Mouse (Mus musculus) heart, adult 9 months (tissue): Measurements from ENCODE around the gene Rap1gds1.

Source experiments
- DNase-seq, 2 experiments: peaks; one replicate each; pipeline ENCODE4 v3.0.0; 2022; ENCODE audit warnings: low spot score in 2 of 2

Gene Rap1gds1

DNA sequence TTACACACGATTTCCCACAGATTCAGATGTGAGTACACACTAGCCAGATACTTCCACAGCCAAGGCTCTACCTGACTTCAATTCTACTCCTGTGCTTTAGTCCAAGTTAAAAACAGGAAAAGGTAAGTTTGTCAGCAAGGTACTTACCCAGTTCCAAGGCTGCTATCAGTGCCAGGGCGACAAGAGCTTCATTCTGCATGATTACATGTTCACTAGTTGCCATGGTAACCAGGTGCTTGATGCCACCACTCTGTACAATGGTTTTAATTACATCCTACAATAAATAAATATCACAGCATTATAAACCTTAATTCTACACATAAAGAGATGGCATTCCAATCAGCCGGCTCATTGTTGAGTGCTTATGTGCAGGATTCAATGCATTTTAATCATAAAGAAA lies 129.5 kb downstream of the Rap1gds1 start:
- DNase-seq: no peak

DNA sequence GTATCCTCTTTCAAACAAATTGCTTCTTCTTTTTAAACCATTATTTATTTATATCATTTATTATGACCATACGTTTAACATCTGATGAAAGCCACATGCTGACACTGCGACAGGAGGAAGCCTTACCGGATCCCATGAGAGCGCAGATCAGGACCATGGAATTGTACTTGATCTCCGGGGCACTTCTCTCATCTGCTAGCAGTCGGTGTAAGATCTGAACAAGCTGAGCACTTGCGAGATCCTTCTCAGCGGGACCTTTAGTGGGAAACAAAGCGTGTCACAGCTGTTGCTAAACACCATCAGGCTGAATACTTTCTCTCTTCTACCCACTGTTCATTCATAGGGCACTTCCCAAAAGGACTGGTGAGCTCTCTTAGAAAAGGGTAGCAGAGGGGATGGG lies 133.4 kb downstream of the Rap1gds1 start:
- DNase-seq: no peak

- no peak for DNase-seq
Observed at GRCm38 (mm10) chr3:138937241-138937640, 137.8 kb downstream of the Rap1gds1 start.

DNA sequence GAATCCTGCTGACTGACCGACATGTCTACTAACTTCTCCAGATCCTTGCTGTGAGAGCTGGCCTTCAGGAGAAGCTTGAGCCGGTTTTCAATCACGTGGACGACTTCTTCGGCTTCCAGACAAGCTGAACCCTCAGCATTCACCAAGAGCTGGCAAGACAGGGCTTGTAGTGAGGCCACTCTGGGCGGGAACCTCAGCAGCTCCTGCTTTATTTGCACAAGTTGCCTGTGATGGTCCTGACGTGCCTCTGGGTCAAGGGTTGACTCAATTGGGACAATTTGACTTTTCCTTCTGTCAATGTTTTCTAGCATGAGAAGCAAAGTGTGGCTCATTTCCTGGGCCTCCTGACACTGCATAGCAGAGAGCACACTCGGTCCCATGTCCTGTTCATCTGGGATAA lies 138.2 kb downstream of the Rap1gds1 start:
- DNase-seq: no peak

GRCm38 (mm10) chr3:138927437-138927836 lies 147.6 kb downstream of the Rap1gds1 start:
- DNase-seq: no peak

DNA sequence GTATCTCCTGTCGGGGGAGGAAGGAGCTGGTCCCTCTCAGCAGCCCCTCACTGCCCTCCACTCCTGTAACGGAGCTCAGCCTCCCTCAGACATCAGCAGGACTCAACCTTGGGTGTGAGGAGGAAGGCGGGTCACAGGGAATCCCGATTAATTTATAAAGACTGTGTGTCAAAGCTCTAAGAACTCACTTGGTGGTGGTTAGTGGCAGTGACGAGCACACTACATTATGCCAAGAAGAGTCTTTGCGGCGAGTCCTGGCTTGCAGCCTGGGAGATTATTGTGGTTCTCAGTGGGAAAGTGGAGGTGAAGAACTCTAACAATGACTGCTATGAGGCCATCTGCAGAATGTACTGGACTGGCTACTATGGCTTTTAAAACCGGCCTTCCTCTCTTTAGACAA lies 148.8 kb downstream of the Rap1gds1 start:
- no peak for DNase-seq

DNA sequence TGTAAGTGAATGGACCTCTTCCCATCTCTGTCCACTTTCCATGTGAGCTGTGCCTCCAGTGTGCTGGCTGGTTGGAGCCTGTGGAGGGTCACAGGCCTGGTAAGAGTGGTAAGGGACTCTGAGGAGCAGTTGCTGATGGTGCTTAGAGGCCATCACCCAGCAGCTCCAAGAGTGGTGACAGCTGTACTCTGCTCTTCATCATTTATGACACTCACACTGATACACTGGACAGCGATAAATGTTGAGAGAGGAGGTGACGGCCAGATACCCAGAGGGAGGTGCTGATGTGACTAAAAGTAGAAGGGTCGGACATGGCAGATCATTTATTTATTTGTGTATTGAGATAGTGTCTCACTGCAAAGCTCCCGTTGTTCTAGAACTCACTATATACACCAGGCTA lies 156.8 kb downstream of the Rap1gds1 start:
- peak; percentile 15 to 33 for DNase-seq

GRCm38 (mm10) chr3:138917016-138917415 lies 158.0 kb downstream of the Rap1gds1 start:
- DNase-seq: no peak

DNA sequence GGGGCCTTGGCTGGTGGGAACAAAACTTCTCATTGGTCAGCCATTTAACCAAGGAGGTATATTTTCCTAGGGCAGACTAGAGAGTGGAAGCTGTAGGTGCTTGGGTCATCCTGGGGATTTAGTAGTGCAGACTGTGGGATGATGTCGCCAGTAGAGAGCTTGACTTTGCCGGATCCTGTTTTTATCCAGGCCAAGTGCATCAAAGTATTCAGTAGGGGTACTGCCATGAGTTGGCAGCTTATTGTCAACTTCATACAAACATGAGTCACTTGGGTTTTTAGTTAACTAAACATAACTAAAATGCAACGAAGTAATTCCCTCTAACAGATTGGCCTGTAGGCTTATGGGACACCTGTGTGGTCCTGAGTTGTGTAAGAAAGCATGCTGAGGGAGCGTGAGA lies 158.4 kb downstream of the Rap1gds1 start:
- no peak for DNase-seq

DNA sequence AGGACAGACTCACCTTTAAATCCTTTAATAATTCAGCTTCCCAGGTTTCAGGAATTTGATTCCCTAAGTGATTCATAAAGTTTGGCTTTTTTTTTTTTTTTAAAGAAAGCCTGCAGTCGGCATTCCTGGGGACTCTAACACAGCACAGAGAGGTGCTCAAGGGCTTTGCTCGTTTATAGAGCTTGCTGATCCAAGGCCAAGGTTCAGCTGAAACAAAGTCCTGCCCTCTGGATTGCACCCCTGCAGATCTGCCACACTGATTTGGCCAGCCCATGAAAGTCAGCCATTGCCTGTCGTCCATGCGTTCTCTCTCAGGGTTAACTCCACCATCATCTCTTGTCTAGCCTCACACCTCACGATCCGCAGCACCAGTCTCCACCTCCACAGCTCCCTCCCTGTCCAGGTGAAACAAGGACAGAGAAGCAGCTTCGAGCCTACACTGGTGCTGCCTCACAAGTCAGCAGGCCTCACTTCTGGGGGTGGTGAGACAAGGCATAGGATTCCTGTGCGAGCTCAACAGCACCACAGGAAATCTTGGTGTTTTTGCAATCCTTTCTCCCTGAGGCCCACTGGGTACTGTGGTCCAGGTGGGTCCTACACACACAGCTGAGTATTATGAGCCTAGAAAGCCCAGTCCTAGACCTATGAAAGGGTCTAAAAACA lies 160.2 kb downstream of the Rap1gds1 start:
- no peak for DNase-seq

- no peak for DNase-seq
Observed at GRCm38 (mm10) chr3:138912504-138912903, 162.5 kb downstream of the Rap1gds1 start.

- DNase-seq: no peak
Observed at GRCm38 (mm10) chr3:138909313-138909712, 165.7 kb downstream of the Rap1gds1 start.

DNA sequence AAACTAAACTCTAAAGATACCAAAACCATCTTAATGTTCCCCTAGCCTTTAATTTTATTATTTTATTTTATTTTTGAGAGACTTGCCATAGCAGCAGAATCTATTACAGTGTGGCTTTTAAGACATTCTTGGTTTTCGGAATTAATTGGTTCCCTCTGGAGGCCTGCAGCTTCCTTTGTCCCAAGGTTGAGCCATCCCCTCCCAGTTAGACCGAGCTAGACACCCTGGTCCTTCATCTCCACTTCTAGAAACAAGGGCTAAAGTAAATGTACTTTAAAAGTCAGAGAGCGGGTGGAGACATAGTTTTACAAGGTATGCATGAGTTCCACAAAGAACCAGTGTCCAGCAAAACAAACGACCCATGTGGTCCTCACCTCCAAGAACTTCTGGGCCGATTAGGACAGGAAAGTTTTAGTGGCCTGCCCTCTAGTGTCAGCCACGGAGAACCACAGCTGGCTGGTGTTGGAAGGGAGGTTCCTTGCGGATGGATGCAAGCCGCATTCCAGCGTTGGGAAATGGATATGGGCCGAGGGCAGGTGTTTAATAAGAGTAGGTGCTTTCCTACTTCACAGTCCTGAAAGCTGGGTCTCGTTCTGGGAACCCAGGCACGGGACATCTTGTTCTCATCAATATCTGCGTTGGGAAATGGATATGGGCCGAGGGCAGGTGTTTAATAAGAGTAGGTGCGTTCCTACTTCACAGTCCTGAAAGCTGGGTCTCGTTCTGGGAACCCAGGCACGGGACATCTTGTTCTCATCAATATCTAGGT lies 168.7 kb downstream of the Rap1gds1 start:
- peak; percentile 50 to 61 for DNase-seq

- DNase-seq: peak; percentile 45 to 46
Observed at GRCm38 (mm10) chr3:138905678-138906077, 169.3 kb downstream of the Rap1gds1 start.

GRCm38 (mm10) chr3:138900571-138901141 lies 174.3 kb downstream of the Rap1gds1 start:
- no peak for DNase-seq

GRCm38 (mm10) chr3:138898055-138898454 lies 176.9 kb downstream of the Rap1gds1 start:
- DNase-seq: no peak

GRCm38 (mm10) chr3:138897500-138897899 lies 177.5 kb downstream of the Rap1gds1 start:
- no peak for DNase-seq

DNA sequence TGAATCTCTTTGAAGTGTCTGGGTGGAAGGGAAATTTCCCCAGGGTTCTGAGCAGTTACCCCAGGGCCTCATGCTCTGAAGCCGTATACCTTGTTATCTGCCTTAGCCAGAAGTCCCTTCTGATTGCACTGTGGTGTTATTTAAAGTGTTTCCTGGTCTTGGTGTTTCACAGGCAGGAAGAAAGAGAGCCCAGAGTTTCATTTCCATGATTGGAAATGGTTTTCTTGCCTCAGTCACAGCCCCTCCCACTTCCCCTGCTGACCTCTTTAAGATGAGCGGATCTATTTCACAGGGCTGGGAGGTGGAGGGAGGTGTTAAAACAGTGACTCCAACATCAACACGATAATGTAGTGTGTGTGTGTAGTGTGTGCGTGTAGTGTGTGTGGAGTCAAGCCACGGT lies 181.5 kb downstream of the Rap1gds1 start:
- DNase-seq: peak in 1 of 2 experiments; percentile 11

DNA sequence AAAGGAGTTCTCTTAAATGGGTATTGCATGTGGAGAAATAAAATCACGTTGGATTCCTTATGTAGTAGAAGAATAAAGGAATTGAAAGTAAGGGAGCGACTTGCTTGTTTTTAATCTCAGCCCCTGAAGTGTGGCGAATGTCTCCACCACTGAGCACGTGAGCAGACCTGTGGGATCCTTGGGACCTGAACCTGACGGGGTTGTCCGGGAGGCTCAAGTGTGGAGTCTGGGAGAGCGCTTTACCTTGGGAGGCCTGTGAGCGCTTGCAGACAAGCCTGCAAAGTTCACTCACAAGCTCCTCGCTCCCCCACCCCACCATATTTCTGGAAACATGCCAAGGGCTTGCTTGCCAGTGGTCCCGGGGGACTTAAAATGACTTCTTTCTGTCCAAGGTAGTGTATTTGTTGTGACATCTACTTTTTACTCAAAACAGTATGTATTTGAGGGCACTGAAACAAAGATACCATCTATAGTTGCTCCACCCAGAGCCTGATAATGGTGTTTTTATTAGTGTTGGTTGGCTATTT lies 185.2 kb downstream of the Rap1gds1 start:
- no peak for DNase-seq

DNA sequence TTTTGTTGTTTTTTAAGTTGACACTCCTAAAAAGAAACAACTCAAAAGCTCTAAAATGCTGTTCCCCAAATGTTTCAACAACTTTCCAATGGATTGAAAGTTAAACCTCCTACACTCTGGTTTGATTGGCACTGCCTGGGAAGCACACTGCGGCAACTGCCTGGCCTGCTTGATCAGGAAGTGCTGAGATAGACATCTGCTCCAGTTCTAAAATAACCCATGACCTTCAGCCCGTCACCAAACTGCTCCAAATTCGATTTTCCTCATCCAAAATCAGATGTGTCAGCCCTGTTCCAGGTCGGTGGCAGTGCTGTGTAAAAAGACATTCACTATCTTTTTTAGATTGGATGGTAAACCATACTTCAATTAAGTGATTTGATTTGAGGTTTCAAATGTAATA lies 185.8 kb downstream of the Rap1gds1 start:
- peak in 1 of 2 experiments; percentile 11 for DNase-seq

- no peak for DNase-seq
Observed at GRCm38 (mm10) chr3:138886121-138886520, 188.9 kb downstream of the Rap1gds1 start.

GRCm38 (mm10) chr3:138881725-138882347 lies 193.2 kb downstream of the Rap1gds1 start:
- peak; percentile 20 to 28 for DNase-seq
